Mouse (Mus musculus) left cerebral cortex, adult 2 months (tissue): ENCODE results near the gene Zfp867. TPM values are rescaled to one million over a fixed set of nuclear protein-coding genes. Genes with fewer than 3 reads are reported as not detected.

Experiments used
- DNase-seq, 2 experiments: peaks; one replicate each; pipeline ENCODE4 v3.0.0; 2021 to 2022; ENCODE audit warnings: low spot score in 2 of 2, mixed read lengths in 1 of 2; ENCODE audit errors: extremely low spot score in 1 of 2
- H3K27ac ChIP-seq: fragments of 200-600 bp; 2 replicates; pipeline ENCODE4 v1.8.1; 2022
- H3K4me3 ChIP-seq: fragments of 200-600 bp; 2 replicates; pipeline ENCODE4 v1.8.1; 2022
- CTCF ChIP-seq: fragments of 200-600 bp; IDR thresholded peaks from 2 replicates; pipeline ENCODE4 v1.8.1; 2022; ENCODE audit warnings: antibody characterized with exemption, mild to moderate bottlenecking, moderate library complexity
- intact Hi-C: fragments of 180-260 bp; cut with DNase I; formaldehyde crosslinking; loops from one replicate; pipeline ENCODE4 v1.15.1; 2025
- long read RNA-seq, 2 experiments: library from polyadenylated mRNA; stranded (forward); transcript quantifications; one replicate each; pipeline ENCODE4 v2.0.0; 2021; ENCODE audit warnings: borderline mapping rate in 2 of 2
- total RNA-seq, 2 experiments: library from RNA; stranded (reverse); gene quantifications; 2 replicates each; pipeline ENCODE4 v1.2.3; 2021

Zfp867 gene
- 1 to 10 TPM; 3.3 to 4.8 TPM for total RNA-seq
- long read RNA-seq, experiment 1, partial matches to known transcripts, result 0 of 6 reads
- long read RNA-seq, experiment 1, other reads (novel, unspliced or antisense), result 2 of 6 reads
- long read RNA-seq, experiment 2, partial matches to known transcripts, result 1 of 4 reads
- long read RNA-seq, experiment 2, other reads (novel, unspliced or antisense), result 1 of 4 reads

- Histone ChIP-seq H3K4me3 (peak within 1 kb of the TSS; percentile 81), H3K27ac (peak within 1 kb of the TSS; percentile 78)
- intact Hi-C loops, result loop anchor here (5.0 kb wide), 1 partner anchor 105 kb away; no protein-coding TSS in a partner anchor
Measured at GRCm38 (mm10) chr11:59472326-59472677, at the start of gene Zfp867. Zfp867 (minus strand) TSS chr11:59472474.

GRCm38 (mm10) chr11:59519741-59520495 is 47.6 kb upstream of the Zfp867 start:
- no peak for DNase-seq
- TF ChIP-seq CTCF, result no peak
- intact Hi-C loops, result loop anchor here (10.0 kb wide), 1 partner anchor 235 kb away; no protein-coding TSS in a partner anchor
- Histone ChIP-seq H3K27ac (no peak overlapping the region), H3K4me3 (no peak overlapping the region)

More at GRCm38 (mm10) chr11:59472326-59472677, at the start of gene Zfp867:
- TF ChIP-seq CTCF, result no peak
- DNase-seq, result peak; percentile 84 to 86

DNA sequence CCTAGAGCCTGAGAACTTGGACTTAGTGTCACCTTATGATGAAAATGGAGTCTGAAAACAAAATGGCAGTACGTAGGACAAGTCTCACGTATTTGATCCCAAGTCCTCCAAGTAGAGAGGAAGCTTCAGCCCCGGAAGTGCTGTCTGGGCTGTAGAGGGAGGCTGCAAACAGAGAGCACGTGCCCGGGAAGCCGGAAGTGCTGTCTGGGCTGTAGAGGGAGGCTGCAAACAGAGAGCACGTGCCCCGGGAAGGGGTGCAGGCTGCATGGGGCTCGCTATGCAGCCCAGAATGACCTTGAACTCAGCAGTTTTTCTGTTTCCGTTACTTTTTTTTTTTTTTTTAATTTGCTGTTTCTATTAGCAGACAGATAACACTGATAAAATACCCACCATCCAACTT is 46.0 kb upstream of the Zfp867 start:
- Histone ChIP-seq H3K27ac (no peak overlapping the region), H3K4me3 (no peak overlapping the region)
- intact Hi-C loops, result no loop called here
- DNase-seq, result no peak
- TF ChIP-seq CTCF, result no peak

- Histone ChIP-seq H3K27ac (no peak overlapping the region), H3K4me3 (no peak overlapping the region)
- DNase-seq, result no peak
- no peak for TF ChIP-seq CTCF
- intact Hi-C loops, result no loop called here
Measured at GRCm38 (mm10) chr11:59517441-59517840, 45.2 kb upstream of the Zfp867 start.

- intact Hi-C loops, result no loop called here
- Histone ChIP-seq H3K27ac (no peak overlapping the region), H3K4me3 (no peak overlapping the region)
- DNase-seq, result no peak
- no peak for TF ChIP-seq CTCF
Measured at GRCm38 (mm10) chr11:59514789-59515188, 42.5 kb upstream of the Zfp867 start.

- intact Hi-C loops, result no loop called here
- no peak for DNase-seq
- Histone ChIP-seq H3K4me3 (no peak overlapping the region), H3K27ac (no peak overlapping the region)
- TF ChIP-seq CTCF, result no peak
Measured at GRCm38 (mm10) chr11:59514381-59514780, 42.1 kb upstream of the Zfp867 start.

GRCm38 (mm10) chr11:59513556-59513955 is 41.3 kb upstream of the Zfp867 start:
- Histone ChIP-seq H3K4me3 (no peak overlapping the region), H3K27ac (no peak overlapping the region)
- intact Hi-C loops, result no loop called here
- DNase-seq, result no peak
- TF ChIP-seq CTCF, result peak; percentile 49

- intact Hi-C loops, result no loop called here
- TF ChIP-seq CTCF, result no peak
- DNase-seq, result no peak
- H3K4me3 ChIP-seq, result no peak overlapping the region
- H3K27ac ChIP-seq, result no peak overlapping the region
Measured at GRCm38 (mm10) chr11:59512733-59513132, 40.5 kb upstream of the Zfp867 start.

- DNase-seq, result no peak
- Histone ChIP-seq H3K4me3 (no peak overlapping the region), H3K27ac (no peak overlapping the region)
- intact Hi-C loops, result no loop called here
- TF ChIP-seq CTCF, result no peak
Measured at GRCm38 (mm10) chr11:59511558-59511957, 39.3 kb upstream of the Zfp867 start.

GRCm38 (mm10) chr11:59506713-59507074 is 34.4 kb upstream of the Zfp867 start:
- no peak for TF ChIP-seq CTCF
- intact Hi-C loops, result no loop called here
- peak overlapping the region; percentile 74 for H3K4me3 ChIP-seq
- peak overlapping the region; percentile 92 for H3K27ac ChIP-seq
- DNase-seq, result no peak

GRCm38 (mm10) chr11:59505839-59506712 is 33.8 kb upstream of the Zfp867 start:
- Histone ChIP-seq H3K4me3 (peak overlapping the region; percentile 74), H3K27ac (peak overlapping the region; percentile 92)
- TF ChIP-seq CTCF, result no peak
- DNase-seq, result peak; percentile 67 to 71
- intact Hi-C loops, result no loop called here

- Histone ChIP-seq H3K4me3 (peak overlapping the region; percentile 74), H3K27ac (peak overlapping the region; percentile 92)
- intact Hi-C loops, result no loop called here
- peak; percentile 53 to 62 for DNase-seq
- TF ChIP-seq CTCF, result no peak
Measured at GRCm38 (mm10) chr11:59505351-59505838, 33.1 kb upstream of the Zfp867 start.
